Mouse (Mus musculus) thymus, adult 2 months (tissue): ENCODE measurements around the gene Arhgef7. TPM values are rescaled to one million over a fixed set of nuclear protein-coding genes. Genes with fewer than 3 reads are reported as not detected.

Experiments
- DNase-seq: peaks from one replicate; pipeline ENCODE4 v3.0.0; 2021
- H3K27ac ChIP-seq: fragments of 200-500 bp; 2 replicates; pipeline ENCODE4 v1.5.1; 2012; ENCODE audit warnings: low read length, control low read depth; ENCODE audit not compliant: control insufficient read depth, insufficient read depth
- H3K27me3 ChIP-seq: fragments of 200-500 bp; 2 replicates; pipeline ENCODE4 v1.6.1; 2012; ENCODE audit warnings: mild to moderate bottlenecking, low read length, moderate library complexity, mixed read lengths; ENCODE audit not compliant: control insufficient read depth, insufficient read depth
- H3K36me3 ChIP-seq: fragments of 200-500 bp; 2 replicates; pipeline ENCODE4 v1.6.1; 2012; ENCODE audit warnings: mild to moderate bottlenecking, low read length, moderate library complexity; ENCODE audit not compliant: control insufficient read depth, insufficient read depth
- H3K4me1 ChIP-seq: fragments of 200-500 bp; replicated peaks from 2 replicates; pipeline ENCODE4 v1.6.1; 2012; ENCODE audit warnings: low read length; ENCODE audit not compliant: control insufficient read depth, insufficient read depth
- H3K4me3 ChIP-seq: fragments of 200-500 bp; 2 replicates; pipeline ENCODE4 v1.5.1; 2012; ENCODE audit warnings: mild to moderate bottlenecking, low read length, control low read depth, moderate library complexity; ENCODE audit not compliant: control insufficient read depth, insufficient read depth
- CTCF ChIP-seq: fragments of 200-500 bp; IDR thresholded peaks from 2 replicates; pipeline ENCODE4 v1.5.1; 2012; ENCODE audit warnings: mild to moderate bottlenecking, control low read depth, low read length, moderate library complexity, borderline replicate concordance; ENCODE audit not compliant: control insufficient read depth, poor library complexity, insufficient read depth; ENCODE audit errors: extremely low read depth
- POLR2A ChIP-seq: fragments of 200-500 bp; IDR thresholded peaks from 2 replicates; pipeline ENCODE4 v1.6.1; 2012; ENCODE audit warnings: mild to moderate bottlenecking, low read length, control low read depth, moderate library complexity; ENCODE audit not compliant: control insufficient read depth, poor library complexity, insufficient read depth; ENCODE audit errors: extremely low read depth
- WGBS: fragments of 180-500 bp; shearing (Covaris S2); methylation state at CpG from one replicate; pipeline ENCODE4 v1.1.7; 2018; 5-methylcytosine and 5-hydroxymethylcytosine counted together
- polyA plus RNA-seq: library from polyadenylated mRNA; depleted of rRNA; stranded (reverse); fragments of >200 nt; gene quantifications from 2 replicates; pipeline ENCODE4 v1.2.3, GENCODE M21; 2012

The Arhgef7 gene
- polyA plus RNA-seq, 1 experiment = 36.1 TPM

DNA sequence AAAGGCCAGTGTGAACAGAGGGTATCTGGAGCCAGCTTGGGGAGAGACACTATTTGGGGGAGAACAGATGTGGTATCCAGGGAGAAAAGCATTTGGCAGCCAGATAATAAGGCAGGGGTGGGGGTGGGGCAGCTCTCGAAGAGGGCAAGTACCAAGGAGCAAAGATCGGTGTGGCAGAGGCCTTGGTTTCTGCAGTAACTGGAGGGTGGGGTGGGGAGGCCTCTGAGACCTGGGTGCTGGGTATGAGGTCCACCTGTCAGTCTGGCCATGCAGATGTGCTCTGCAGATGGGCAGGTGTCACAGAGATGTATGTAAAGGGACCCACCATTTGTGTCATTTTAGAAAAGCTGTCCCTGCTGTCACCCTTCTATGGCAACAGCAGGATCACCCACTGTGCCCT, 18.7 kb upstream of the Arhgef7 start:
- no peaks in the 10 kb centered on the region for H3K27me3 ChIP-seq
- no peak for DNase-seq
- H3K36me3 ChIP-seq = no peaks in the 10 kb centered on the region
- TF ChIP-seq POLR2A = no peak
- TF ChIP-seq CTCF = no peak
- no peak overlapping the region for H3K27ac ChIP-seq
- no peaks in the 10 kb centered on the region for H3K4me1 ChIP-seq
- WGBS = 87% methylated on average over 2 of the region's 2 CpGs
- H3K4me3 ChIP-seq = no peak overlapping the region

DNA sequence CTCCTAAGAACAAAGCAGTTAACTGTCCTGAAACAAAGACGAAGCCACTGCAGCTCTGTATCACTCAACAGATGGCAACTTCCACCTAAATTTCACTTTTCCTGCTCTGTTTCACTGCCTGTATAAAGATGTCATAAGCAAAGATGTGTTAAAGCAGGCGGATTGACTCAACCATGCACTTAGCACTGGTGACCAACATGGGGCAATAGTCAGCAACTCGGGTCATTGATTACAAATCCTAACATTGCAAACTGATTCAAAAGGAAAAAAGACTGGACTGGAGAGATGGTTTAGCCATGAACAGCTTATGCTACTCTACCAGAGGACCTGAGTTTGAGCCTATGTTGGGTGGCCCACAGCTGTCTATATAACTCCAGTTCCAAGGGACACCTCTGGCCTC, 18.0 kb upstream of the Arhgef7 start:
- DNase-seq = no peak
- no peaks in the 10 kb centered on the region for H3K36me3 ChIP-seq
- WGBS = 87% methylated on average over 3 of the region's 3 CpGs
- no peak overlapping the region for H3K27ac ChIP-seq
- no peaks in the 10 kb centered on the region for H3K4me1 ChIP-seq
- no peak for TF ChIP-seq POLR2A
- TF ChIP-seq CTCF = no peak
- H3K27me3 ChIP-seq = no peaks in the 10 kb centered on the region
- no peak overlapping the region for H3K4me3 ChIP-seq

DNA sequence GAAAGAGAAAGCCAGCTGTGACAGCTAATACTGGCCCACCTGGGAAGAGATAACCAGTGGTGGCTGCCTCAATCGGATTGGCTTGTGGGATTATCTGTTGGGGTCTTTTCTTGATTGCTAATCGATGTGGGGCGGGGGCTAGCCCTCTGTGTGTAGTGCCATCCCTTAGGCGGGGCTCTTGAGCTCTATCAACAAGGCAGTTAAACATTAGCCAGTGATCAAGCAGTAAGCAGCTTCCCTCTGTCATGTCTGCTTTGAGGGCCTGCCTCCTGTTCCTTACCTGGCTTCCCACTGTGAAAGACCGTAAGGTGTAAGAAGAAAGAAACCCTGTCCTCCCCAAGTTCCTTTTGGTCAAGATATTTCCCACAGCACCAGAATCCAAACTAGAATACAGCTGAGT, 17.1 kb upstream of the Arhgef7 start:
- Histone ChIP-seq H3K27ac (no peak overlapping the region), H3K4me1 (no peaks in the 10 kb centered on the region), H3K27me3 (no peaks in the 10 kb centered on the region), H3K4me3 (no peak overlapping the region), H3K36me3 (no peaks in the 10 kb centered on the region)
- 75% methylated on average over 5 of the region's 5 CpGs for WGBS
- no peak for TF ChIP-seq POLR2A
- TF ChIP-seq CTCF = no peak
- no peak for DNase-seq

DNA sequence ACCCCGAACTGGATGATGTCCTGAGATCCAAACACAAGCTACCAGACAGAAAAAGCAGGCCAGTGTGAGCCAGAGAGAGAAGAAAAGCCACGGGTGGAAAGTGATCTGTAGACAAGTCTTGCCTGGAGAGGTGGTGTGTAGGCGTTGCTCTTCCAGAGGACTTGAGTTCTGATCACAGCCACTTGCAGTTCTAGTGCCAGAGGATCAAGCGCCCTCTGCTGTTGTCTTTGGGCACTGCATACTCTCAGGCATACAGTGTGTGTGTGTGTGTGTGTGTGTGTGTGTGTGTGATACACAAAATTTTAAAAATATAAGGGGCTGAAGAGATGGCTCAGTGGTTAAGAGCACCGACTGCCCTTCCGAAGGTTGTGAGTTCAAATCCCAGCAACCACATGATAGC, 15.3 kb upstream of the Arhgef7 start:
- Histone ChIP-seq H3K4me1 (no peaks in the 10 kb centered on the region), H3K27ac (no peak overlapping the region), H3K4me3 (no peak overlapping the region), H3K27me3 (no peaks in the 10 kb centered on the region), H3K36me3 (no peaks in the 10 kb centered on the region)
- WGBS = 84% methylated on average over 6 of the region's 6 CpGs
- DNase-seq = peak; percentile 20
- TF ChIP-seq CTCF (no peak), POLR2A (no peak)

DNA sequence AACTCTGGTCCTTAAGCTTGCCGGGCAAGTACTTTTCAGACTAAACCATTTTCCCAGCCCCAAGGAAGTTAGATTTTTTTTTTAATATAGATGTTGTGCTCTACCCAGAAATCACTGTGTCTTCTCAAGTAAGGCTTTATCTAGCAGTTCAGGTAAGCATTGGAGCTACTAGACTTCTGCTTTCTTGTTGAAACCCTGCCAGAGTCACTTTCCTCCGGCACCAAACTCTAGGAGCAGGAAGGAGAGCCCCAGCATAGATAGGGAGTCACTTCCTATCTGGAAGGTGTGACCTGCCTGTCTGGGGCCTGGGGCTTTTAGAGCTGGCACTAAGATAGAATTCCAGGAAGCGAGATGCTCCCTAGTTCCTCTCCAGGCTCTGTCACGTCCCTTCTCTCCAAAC, 10.3 kb upstream of the Arhgef7 start:
- H3K4me3 ChIP-seq = no peak overlapping the region
- H3K27me3 ChIP-seq = no peaks in the 10 kb centered on the region
- H3K27ac ChIP-seq = no peak overlapping the region
- no peaks in the 10 kb centered on the region for H3K4me1 ChIP-seq
- no peak for DNase-seq
- 47% methylated on average over 4 of the region's 4 CpGs for WGBS
- no peaks in the 10 kb centered on the region for H3K36me3 ChIP-seq
- TF ChIP-seq CTCF (no peak), POLR2A (no peak)

DNA sequence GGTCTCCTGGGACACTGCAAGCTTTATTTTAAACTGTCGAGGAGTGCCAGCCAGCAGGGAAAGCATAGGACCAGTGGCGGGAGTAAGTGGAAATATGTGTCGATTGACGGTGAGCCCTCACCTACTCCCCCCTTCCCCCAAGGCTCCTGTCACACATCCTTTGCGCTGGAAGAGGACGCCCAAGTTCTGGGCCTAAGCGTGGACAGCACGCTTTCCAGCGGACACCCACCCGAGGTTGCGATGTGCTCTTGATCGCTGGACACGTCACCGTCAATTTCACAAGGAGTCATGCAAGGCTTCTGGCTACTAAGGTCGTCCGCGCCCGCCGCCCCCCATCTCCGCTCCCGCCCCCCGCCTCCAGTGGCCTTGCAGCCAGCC, 259 bp upstream of the Arhgef7 start:
- 11% methylated on average over 22 of the region's 22 CpGs for WGBS
- Histone ChIP-seq H3K4me1 (peaks cover 9% of the 10 kb centered on the region; the same call in 1 of the 2 replicates), H3K4me3 (no peak overlapping the region), H3K27me3 (peaks cover 8% of the 10 kb centered on the region; the same call in 1 of the 2 replicates), H3K36me3 (no peaks in the 10 kb centered on the region), H3K27ac (no peak overlapping the region)
- DNase-seq = no peak
- no peak for TF ChIP-seq POLR2A
- TF ChIP-seq CTCF = no peak

DNA sequence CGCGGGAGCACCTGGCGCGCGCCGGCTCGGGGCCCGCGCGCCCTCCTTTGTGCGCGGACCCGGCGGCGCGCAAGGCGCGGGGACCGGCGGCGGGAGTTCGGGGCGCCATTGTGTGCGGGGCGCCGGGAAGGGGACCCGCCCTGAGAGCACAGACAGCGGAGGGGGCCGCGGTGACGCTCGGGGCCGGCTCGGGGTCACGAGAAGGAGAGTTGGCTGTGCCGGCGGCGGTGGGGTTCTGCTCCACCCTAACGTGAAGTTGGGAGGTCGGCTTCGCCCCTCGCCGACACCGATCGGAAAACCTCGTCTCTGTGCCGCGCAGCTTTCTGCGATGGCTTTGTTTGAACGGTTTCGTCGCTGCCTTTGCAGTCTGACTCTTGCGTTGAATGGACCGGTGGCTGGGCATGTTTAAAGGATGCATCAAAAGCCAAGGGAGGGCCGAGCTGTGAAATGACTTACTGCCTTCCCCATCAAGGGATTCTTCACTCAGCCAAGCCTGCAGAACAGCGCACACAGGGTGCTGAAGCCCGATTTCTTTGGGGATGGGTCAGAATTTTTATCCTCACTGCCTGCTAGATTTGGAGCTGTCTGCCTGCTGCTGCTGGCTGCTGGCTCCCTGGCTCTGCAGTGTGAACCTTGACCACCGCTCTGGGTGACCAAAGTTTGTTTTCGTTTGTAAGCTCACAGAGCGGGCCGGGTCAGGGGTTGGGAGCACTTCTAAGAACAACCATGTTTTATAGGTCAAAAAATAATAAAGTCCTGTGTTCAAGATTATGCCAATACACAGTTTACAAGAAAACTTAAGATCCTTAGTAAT, 1.2 kb downstream of the Arhgef7 start:
- WGBS = 6% methylated on average over 61 of the region's 61 CpGs
- TF ChIP-seq POLR2A = no peak
- no peak for TF ChIP-seq CTCF
- peaks cover 9% of the 10 kb centered on the region; the same call in 1 of the 2 replicates for H3K4me1 ChIP-seq
- no peaks in the 10 kb centered on the region for H3K36me3 ChIP-seq
- no peak for DNase-seq
- no peak overlapping the region for H3K4me3 ChIP-seq
- H3K27me3 ChIP-seq = peaks cover 8% of the 10 kb centered on the region; the same call in 1 of the 2 replicates
- H3K27ac ChIP-seq = no peak overlapping the region
